Mouse (Mus musculus) liver, embryonic 14.5 days (tissue): ENCODE results near the gene Banp.

Experiments used
- CTCF ChIP-seq: IDR thresholded peaks from 2 replicates; pipeline ENCODE4 v1.5.1; 2016; ENCODE audit warnings: antibody characterized with exemption, low read depth, control low read depth
- EP300 ChIP-seq: IDR thresholded peaks from 2 replicates; pipeline ENCODE4 v1.6.1; 2016; ENCODE audit warnings: antibody characterized with exemption, low read depth

DNA sequence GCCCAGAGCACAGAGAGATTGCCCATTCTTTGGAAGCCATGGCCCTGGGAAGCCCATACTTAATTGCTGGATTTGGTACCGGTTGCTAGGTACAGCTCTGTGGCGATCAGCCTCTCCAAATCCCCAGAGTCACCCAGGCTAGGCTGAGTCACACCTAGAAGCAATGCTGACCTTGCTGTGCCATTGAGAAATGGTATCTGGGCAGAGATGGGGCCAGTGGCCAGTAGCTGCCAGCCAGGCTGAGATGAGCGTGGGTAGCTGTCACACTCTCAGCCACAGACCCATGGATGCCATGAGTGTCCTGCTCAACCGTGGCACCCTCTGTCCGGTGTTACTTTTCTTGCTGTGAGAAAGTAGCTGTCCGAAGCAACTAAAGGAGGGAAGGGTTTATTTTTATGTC is 88.5 kb downstream of the Banp start:
- TF ChIP-seq EP300 (no peak), CTCF (no peak)
